Mouse (Mus musculus): ENCODE data around the gene Myh10.

DNA sequence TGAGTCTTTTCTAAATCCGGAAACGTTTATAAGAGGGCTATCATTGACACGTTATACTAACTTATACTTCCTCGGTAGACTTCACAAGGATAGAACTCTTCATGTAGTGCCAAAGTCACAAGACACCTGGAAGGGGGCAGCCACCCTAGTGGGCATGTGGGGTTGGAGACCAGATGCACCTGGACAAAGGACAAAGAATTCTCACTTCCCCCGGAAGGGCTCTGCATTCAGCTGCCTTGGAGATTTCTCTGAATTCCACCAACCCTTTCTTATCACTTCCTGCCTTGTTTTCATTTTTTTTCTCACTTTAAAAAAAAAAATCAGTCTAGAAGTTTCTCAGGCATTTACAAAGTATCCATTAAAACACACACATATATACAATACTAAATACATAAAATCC is 894 bp upstream of the Myh10 start:
- no peak for TF ChIP-seq CTCF (IDR thresholded peaks at IDR 0.05)
- no peak for TF ChIP-seq POLR2A (IDR thresholded peaks at IDR 0.05; ENCODE audit: insufficient read depth, low read depth, low read length)

All from heart, adult 2 months (tissue).